Mouse (Mus musculus): ENCODE results near the gene Usp5. TPM values are rescaled to one million over a fixed set of nuclear protein-coding genes. Genes with fewer than 3 reads are reported as not detected.

Usp5 gene
- polyA plus RNA-seq, 1 experiment: 53.0 TPM

- Histone ChIP-seq H3K36me3 (ENCODE audit: control insufficient read depth, insufficient read depth, low read length) (peaks cover 53% of the 10 kb centered on the region), H3K27me3 (ENCODE audit: control insufficient read depth, insufficient read depth, low read length) (no peaks in the 10 kb centered on the region), H3K27ac (ENCODE audit: insufficient read depth, low read depth, low read length) (no peak overlapping the region), H3K4me3 (ENCODE audit: low read depth, low read length) (no peak overlapping the region), H3K4me1 (ENCODE audit: control insufficient read depth, insufficient read depth, insufficient read length, low read length) (peaks cover 8% of the 10 kb centered on the region; the same call in 1 of the 2 replicates)
- WGBS: 90% methylated on average over 4 of the region's 4 CpGs
- TF ChIP-seq POLR2A (IDR thresholded peaks at IDR 0.05; ENCODE audit: low read depth, low read length): no peak
- no peak for TF ChIP-seq CTCF (IDR thresholded peaks at IDR 0.05; ENCODE audit: extremely low read depth, insufficient read length, insufficient replicate concordance, low read depth, low read length)
Observed at GRCm38 (mm10) chr6:124816611-124817010, 12.7 kb downstream of the Usp5 start.

GRCm38 (mm10) chr6:124814858-124815774, 14.2 kb downstream of the Usp5 start:
- TF ChIP-seq POLR2A (IDR thresholded peaks at IDR 0.05; ENCODE audit: low read depth, low read length): no peak
- no peak for TF ChIP-seq CTCF (IDR thresholded peaks at IDR 0.05; ENCODE audit: extremely low read depth, insufficient read length, insufficient replicate concordance, low read depth, low read length)
- Histone ChIP-seq H3K27ac (ENCODE audit: insufficient read depth, low read depth, low read length) (no peak overlapping the region), H3K4me1 (ENCODE audit: control insufficient read depth, insufficient read depth, insufficient read length, low read length) (peaks cover 9% of the 10 kb centered on the region; the same call in 1 of the 2 replicates), H3K4me3 (ENCODE audit: low read depth, low read length) (no peak overlapping the region), H3K36me3 (ENCODE audit: control insufficient read depth, insufficient read depth, low read length) (peaks cover 47% of the 10 kb centered on the region), H3K27me3 (ENCODE audit: control insufficient read depth, insufficient read depth, low read length) (no peaks in the 10 kb centered on the region)
- WGBS: 51% methylated on average over 9 of the region's 9 CpGs

- Histone ChIP-seq H3K27me3 (ENCODE audit: control insufficient read depth, insufficient read depth, low read length) (no peaks in the 10 kb centered on the region), H3K27ac (ENCODE audit: insufficient read depth, low read depth, low read length) (0 out of 2 replicates have a peak overlapping the region, but pooled peaks have one; percentile 10), H3K4me1 (ENCODE audit: control insufficient read depth, insufficient read depth, insufficient read length, low read length) (peaks cover 13% of the 10 kb centered on the region; the same call in 1 of the 2 replicates), H3K36me3 (ENCODE audit: control insufficient read depth, insufficient read depth, low read length) (peaks cover 40% of the 10 kb centered on the region), H3K4me3 (ENCODE audit: low read depth, low read length) (peak overlapping the region; percentile 88)
- WGBS: 16% methylated on average over 8 of the region's 8 CpGs
- TF ChIP-seq CTCF (IDR thresholded peaks at IDR 0.05; ENCODE audit: extremely low read depth, insufficient read length, insufficient replicate concordance, low read depth, low read length) (no peak), POLR2A (IDR thresholded peaks at IDR 0.05; ENCODE audit: low read depth, low read length) (no peak)
Observed at GRCm38 (mm10) chr6:124814448-124814847, 14.8 kb downstream of the Usp5 start.

GRCm38 (mm10) chr6:124813933-124814332, 15.4 kb downstream of the Usp5 start, which contains the start of gene Tpi1:
Gene Tpi1 (minus strand): TSS chr6:124814296.
- WGBS: under 1% methylated on average over 22 of the region's 22 CpGs
- peaks cover 36% of the 10 kb centered on the region for H3K36me3 ChIP-seq (ENCODE audit: control insufficient read depth, insufficient read depth, low read length)
- H3K4me3 ChIP-seq (ENCODE audit: low read depth, low read length): peak within 1 kb of the TSS; percentile 88
- no peaks in the 10 kb centered on the region for H3K27me3 ChIP-seq (ENCODE audit: control insufficient read depth, insufficient read depth, low read length)
- H3K27ac ChIP-seq (ENCODE audit: insufficient read depth, low read depth, low read length): peak within 1 kb of the TSS; percentile 65
- peaks cover 13% of the 10 kb centered on the region; the same call in 1 of the 2 replicates for H3K4me1 ChIP-seq (ENCODE audit: control insufficient read depth, insufficient read depth, insufficient read length, low read length)
- peak; percentile 97 for TF ChIP-seq POLR2A (IDR thresholded peaks at IDR 0.05; ENCODE audit: low read depth, low read length)
- no peak for TF ChIP-seq CTCF (IDR thresholded peaks at IDR 0.05; ENCODE audit: extremely low read depth, insufficient read length, insufficient replicate concordance, low read depth, low read length)

- Histone ChIP-seq H3K36me3 (ENCODE audit: control insufficient read depth, insufficient read depth, low read length) (peaks cover 34% of the 10 kb centered on the region), H3K4me1 (ENCODE audit: control insufficient read depth, insufficient read depth, insufficient read length, low read length) (peaks cover 13% of the 10 kb centered on the region; the same call in 1 of the 2 replicates), H3K27ac (ENCODE audit: insufficient read depth, low read depth, low read length) (peak overlapping the region; percentile 65), H3K4me3 (ENCODE audit: low read depth, low read length) (peak overlapping the region; percentile 88), H3K27me3 (ENCODE audit: control insufficient read depth, insufficient read depth, low read length) (no peaks in the 10 kb centered on the region)
- TF ChIP-seq POLR2A (IDR thresholded peaks at IDR 0.05; ENCODE audit: low read depth, low read length) (no peak; the same call in 1 of the 2 replicates), CTCF (IDR thresholded peaks at IDR 0.05; ENCODE audit: extremely low read depth, insufficient read length, insufficient replicate concordance, low read depth, low read length) (no peak)
- 0% methylated on average over 18 of the region's 18 CpGs for WGBS
Observed at GRCm38 (mm10) chr6:124813496-124813895, 15.8 kb downstream of the Usp5 start.

GRCm38 (mm10) chr6:124812848-124813247, 16.4 kb downstream of the Usp5 start:
- H3K27ac ChIP-seq (ENCODE audit: insufficient read depth, low read depth, low read length): peak overlapping the region; percentile 65
- H3K4me1 ChIP-seq (ENCODE audit: control insufficient read depth, insufficient read depth, insufficient read length, low read length): peaks cover 17% of the 10 kb centered on the region; the same call in 1 of the 2 replicates
- no peaks in the 10 kb centered on the region for H3K27me3 ChIP-seq (ENCODE audit: control insufficient read depth, insufficient read depth, low read length)
- no peak for TF ChIP-seq CTCF (IDR thresholded peaks at IDR 0.05; ENCODE audit: extremely low read depth, insufficient read length, insufficient replicate concordance, low read depth, low read length)
- TF ChIP-seq POLR2A (IDR thresholded peaks at IDR 0.05; ENCODE audit: low read depth, low read length): no peak
- 16% methylated on average over 9 of the region's 9 CpGs for WGBS
- H3K36me3 ChIP-seq (ENCODE audit: control insufficient read depth, insufficient read depth, low read length): peaks cover 29% of the 10 kb centered on the region
- H3K4me3 ChIP-seq (ENCODE audit: low read depth, low read length): peak overlapping the region; percentile 88
